Mouse (Mus musculus) kidney, postnatal 4 days (tissue): ENCODE measurements at regions not wholly inside any gene's neighbourhood (a gene's known extent, or its start where the extent isn't known, plus 50 kb on each side); places are given as distances from the start of the nearest gene placed in this dataset.

Experiments used
- DNase-seq, 2 experiments: peaks; one replicate each; pipeline ENCODE4 v3.0.0; 2021; ENCODE audit warnings: mixed read lengths in 2 of 2

DNA sequence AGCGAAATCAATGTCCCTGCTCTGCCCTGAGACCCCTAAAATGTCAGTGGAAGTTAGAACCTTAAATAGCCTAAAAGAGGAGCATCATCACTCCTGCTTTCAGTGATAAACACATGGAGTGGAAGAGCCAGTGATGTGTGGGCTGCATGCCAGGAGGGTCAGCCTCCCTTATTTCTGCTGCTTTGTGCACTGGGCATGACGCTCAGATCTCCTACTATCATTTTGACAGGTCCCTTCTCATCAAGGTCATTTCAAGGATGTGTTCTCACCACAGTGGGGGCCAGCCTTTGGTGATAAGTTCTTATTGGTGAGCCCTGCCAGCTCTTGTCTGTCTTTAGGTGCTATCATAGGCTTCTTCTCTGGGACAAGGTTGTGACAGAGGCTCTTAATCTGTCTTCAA lies 215.5 kb upstream of the Dynlrb2 start:
- DNase-seq: peak; percentile 34 to 45

GRCm38 (mm10) chr8:116283990-116284389 lies 220.8 kb upstream of the Dynlrb2 start:
- DNase-seq: no peak

DNA sequence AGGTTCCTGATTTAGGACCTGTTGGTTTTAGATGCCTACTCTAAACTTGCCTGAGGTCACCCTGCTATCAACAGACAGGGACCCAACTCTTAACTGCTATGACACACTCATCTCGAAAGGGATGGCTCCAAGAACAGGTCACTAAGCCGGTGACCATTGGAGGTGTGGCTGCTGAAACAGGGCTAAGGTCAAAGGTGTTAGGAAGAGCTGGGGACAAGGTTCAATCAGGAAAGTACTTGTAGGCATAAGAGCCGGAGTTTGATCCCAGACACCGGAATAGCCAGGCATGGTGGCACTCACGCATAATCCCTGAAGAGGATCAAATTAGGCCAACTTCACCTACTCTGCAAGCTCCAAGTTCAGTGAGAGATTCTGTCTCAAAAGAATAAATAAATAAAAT lies 222.4 kb upstream of the Dynlrb2 start:
- DNase-seq: no peak

- no peak for DNase-seq
These were observed 229.8 kb upstream of the Dynlrb2 start for GRCm38 (mm10) chr8:116275014-116275413.

DNA sequence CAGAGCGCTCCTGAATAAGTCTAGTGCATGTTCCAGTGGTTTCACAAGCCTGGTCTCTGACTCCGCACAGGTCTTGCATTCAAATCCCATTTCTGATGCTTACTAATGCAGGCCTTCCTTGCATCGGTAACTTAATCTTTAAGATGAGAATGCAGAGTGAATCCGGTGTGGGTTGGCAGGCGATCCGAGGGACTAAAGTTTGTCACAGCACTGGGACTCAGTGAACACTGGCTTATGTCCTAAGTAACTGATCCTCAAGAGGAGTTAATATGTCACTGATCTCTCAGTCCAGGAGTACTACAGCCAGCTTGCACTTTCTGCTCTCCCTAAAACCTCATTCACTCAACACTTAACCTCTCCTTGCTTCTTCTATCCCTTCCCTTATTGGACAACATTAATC lies 233.5 kb upstream of the Dynlrb2 start:
- DNase-seq: peak in 1 of 2 experiments; percentile 31

GRCm38 (mm10) chr8:116269393-116269792 lies 235.4 kb upstream of the Dynlrb2 start:
- DNase-seq: no peak

DNA sequence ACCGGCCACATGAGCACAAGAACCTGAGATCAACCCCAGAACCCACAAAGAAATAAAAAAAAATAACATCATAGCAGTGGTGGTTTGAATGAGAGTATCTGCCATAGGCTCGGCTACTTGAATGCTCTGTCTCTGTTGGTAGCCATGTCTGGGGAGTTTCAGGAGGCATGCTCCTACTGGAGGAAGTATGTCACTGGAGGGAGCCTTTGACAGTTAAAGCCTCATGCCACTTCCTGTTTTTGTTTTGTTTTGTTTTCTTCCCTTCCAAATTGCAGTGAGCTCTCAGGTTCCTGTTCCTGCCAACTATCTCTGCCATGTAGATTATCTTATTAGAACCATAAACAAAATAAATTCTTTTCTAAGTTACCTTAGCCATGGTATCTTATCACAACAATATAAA lies 236.1 kb upstream of the Dynlrb2 start:
- no peak for DNase-seq

DNA sequence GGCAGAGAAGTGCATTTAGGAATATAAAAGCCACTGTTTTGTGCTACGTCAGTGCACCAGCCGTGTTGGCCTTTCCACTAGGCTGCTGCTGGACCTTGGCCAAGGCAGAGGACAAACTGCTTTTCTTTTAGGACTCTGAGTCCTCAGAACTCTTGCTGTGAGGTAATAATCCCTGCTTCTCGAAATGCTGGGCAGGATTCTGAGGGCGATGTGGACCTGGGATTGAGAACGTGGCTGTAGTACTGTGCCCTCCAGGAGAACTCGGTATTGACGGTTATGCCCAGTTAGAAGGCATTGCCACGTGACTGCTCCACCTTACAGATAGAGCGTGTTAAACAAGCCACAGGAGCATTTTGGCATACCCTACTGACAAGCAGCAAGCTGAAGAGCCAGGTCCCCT lies 236.6 kb upstream of the Dynlrb2 start:
- DNase-seq: peak; percentile 58 to 73

DNA sequence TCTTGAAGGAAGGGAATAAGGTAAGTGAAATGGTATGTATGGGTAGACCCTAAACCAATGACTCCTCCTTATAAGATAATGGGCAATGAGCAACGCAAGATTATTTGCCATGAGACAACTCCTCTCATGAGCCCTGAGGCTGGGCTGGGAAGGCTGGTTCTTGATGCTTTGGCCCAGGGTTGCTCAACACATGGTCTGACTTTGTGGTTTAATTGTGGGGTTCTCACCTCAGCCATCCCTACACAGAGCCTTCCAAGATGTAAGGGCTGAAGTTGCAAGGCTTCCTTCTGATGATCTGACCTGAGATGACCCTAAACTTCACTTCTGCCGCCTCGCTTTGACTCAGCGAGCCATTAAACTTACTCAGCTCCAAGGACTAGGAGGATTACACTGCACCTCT lies 237.8 kb upstream of the Dynlrb2 start:
- no peak for DNase-seq

DNA sequence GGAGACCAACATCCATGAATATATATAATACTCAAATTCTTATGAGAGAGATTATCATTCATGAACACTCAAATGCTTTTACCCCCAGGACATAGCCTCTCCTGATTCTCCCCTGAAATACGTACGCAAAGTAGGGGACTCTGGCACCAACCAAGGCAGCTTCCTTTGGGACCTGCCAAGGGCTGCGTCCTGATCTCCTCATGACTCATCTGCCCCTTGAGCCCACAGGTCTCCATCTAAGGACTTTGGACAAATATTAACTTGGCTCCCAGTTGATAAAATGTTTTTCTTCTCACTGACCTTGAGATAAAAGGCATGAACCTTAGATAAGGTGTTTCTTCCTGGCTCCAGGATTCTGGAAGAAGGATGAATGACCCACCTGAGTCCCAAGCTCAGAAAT lies 239.2 kb upstream of the Dynlrb2 start:
- DNase-seq: no peak

- no peak for DNase-seq
These were observed 240.7 kb upstream of the Dynlrb2 start for GRCm38 (mm10) chr8:116264078-116264477.

DNA sequence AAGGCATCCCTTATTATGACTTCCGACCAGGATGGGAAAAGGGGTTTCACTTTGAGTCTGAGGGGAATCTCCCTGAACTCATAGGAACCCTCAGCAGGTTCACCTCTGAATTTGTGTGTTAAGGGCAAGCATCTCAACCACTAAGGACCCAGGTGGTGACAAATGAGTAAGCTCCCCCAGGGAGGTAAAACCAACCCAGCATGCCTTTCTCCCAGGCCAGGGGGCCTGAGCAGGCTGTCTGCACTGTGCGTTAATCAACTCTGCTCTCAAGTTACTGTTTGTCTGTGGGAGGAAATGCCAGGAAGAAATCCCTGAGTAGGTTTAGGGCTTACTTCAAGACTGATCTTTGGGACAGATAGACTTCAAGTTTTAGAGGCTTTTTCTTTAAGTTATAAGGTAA lies 243.5 kb upstream of the Dynlrb2 start:
- DNase-seq: peak; percentile 41 to 51

- peak; percentile 57 to 67 for DNase-seq
These were observed 249.4 kb upstream of the Dynlrb2 start for GRCm38 (mm10) chr8:116255398-116255797.

DNA sequence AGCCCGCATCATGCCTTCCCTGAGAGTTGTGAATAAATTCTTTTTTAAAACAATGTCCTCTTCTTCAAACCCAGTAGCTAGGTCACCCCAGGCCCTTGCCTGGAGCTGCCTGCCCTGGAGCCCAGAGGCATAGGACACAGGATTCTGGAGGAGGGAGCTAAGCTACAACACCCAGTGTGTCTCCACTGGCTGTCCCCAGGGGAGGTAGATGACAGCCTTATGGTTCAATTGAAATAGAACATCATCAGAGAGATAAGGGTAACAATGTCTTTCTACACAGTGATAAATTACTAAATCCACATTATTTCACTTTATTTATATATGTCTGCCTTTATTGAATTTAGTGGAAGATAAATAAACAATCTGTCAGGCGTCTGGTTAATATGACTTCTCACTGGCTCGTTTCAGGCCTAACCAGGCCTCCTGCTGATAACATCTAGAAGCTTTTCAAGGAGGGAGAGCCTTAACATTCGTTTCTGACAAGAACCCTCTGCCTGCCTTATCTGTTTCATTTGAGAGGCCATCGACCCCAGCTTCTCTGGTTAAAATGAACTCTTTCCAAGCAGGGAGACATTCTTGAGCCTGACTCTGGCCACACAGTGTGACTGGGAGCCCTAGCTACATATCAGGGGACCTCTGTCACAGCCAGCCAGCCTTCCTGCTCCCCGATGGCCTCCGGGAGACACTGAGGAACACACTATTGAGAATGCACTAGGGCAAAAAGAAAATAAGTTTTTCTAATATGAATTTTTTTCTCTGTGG lies 252.1 kb upstream of the Dynlrb2 start:
- peak; percentile 44 to 68 for DNase-seq

GRCm38 (mm10) chr8:116248398-116248797 lies 256.4 kb upstream of the Dynlrb2 start:
- peak; percentile 60 to 73 for DNase-seq

DNA sequence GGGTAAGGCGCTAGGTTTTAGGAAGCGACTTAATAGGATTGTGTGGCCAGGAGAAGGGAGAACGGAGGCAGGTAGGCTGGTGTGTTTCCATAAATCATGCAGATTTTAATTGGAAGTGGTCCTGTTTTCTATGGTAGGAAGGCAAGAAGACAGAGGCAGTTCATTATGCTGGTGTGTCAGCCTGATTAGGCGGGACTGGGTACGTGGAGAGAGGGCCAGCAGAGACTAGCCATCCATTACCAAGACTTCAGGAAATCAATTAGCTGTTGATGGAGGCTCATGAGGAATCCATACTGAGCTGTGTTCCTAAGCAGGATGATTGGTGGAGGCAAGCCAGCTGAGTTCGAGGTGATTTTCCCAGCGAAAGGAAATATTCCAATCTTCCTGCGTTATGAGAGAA lies 261.3 kb upstream of the Dynlrb2 start:
- DNase-seq: no peak

DNA sequence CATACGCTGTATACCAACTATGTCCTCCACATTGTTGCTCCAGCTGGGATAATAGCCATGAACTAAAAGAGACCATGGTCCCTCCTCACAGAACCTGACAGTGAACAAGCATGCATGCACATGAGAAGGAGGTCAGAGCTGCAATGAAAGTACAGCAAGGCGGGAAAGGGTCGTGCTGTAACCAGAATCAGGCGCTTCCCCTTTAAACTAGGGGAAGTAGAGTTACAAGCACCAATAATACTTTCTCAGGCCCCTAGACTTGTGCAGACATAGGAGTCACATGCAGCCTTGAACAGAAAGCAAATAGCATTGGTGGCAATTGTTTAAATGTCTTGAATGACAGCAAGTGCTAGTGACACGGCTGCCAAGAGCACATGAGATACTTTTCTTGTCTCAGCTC lies 261.8 kb upstream of the Dynlrb2 start:
- no peak for DNase-seq

DNA sequence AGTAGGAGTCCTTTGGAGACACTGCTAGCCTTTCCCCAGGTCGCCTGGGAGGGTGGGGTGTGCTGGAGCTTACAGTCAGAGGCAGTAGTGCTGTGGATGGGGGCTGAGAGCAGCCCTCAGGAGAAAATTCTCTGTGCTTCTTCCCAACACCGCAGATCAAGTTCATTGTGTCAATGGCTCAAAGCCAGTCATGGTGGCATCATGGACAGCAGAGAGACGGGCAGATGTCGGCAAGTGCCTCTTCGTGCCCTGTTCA lies 262.9 kb upstream of the Dynlrb2 start:
- DNase-seq: no peak

DNA sequence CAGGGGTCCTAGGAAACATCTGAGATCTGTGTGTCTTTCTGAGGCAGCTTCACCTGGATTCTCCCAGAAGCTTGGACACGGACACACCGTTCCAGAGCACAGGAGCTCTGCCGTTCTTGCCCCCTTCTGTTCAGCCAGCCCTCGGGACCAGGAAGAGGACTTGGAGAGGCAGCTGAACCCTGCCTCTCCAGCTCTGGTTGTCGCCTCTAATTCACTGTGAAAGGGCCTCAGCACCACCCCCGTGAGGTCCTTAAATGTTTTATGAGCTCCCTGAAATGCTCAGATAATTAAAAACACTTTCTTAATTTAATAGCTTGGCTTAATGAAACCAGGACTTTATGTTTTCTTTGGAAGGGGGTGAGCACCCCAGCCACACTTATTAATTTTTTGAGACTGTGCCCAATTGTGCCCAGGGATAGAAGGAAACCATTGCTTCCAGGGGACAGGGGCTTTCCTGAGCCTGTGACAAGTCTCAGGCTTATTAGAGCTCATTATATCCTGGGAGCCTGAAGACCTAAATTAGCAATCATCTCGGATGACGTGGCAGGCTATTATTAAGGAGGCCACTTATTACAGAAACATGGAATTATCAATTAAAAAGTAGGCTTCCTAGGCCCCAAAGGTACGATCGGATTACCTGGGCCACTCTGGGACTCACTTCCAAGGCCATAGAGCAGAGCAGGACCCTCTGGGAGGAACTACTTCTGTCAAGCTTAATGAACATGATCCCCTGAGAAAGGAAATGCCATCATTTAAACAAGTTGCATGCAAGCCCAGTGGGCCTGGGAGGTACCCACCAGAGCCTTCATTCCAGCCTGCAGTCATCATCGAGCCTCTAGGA lies 263.4 kb upstream of the Dynlrb2 start:
- DNase-seq: no peak

- no peak for DNase-seq
These were observed 266.1 kb upstream of the Dynlrb2 start for GRCm38 (mm10) chr8:116238670-116239069.

DNA sequence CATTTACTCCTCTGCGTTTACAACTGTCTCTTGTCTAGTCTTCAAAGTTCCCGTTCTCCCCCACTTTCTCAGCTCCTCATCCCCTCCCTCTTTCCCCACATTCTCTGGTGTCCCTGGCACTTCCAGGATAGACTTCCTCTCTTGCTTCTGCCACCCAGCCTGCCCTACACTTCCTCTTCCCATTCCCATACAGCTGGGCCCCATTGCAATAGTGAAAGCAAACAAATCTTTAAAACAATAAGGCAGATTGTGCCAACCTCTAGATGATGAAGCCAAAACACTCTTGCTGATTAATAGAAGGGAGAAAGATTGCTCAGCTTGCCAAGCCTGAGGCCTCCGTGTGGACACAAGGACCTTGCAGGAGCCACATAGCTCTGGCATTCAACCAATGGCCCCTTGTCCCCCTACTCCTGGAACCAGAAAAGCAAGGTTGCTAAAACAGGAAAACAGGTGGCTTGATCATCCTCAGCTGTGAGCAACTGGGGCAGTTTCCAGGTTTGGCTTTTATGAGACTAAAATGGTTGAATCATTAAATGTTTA lies 267.1 kb upstream of the Dynlrb2 start:
- DNase-seq: no peak

- no peak for DNase-seq
These were observed 275.1 kb upstream of the Dynlrb2 start for GRCm38 (mm10) chr8:116229654-116230136.

DNA sequence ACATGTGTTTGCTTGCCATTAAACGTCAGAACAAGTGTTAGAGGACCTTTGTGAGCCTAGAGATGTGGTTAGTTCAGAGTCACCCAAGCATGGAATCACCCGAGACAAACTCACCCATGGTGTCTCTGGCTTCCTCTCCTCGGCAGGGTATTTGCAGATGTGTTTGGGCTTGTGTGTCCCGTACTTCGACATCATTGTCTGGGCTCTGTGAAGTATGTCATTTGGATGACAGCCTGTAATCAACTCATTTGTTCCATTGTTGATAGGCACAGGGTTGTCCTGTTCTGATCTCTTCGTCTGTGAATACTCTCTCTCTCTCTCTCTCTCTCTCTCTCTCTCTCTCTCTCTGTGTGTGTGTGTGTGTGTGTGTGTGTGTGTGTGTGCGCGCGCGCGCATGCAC lies 277.8 kb upstream of the Dynlrb2 start:
- no peak for DNase-seq

GRCm38 (mm10) chr8:116223235-116223634 lies 281.5 kb upstream of the Dynlrb2 start:
- DNase-seq: no peak
